Mouse (Mus musculus) liver, embryonic 12.5 days (tissue): ENCODE results near the gene Zfp618. TPM values are rescaled to one million over a fixed set of nuclear protein-coding genes. Genes with fewer than 3 reads are reported as not detected.

Source experiments
- ATAC-seq: fragments of 200-750 bp; cut with Nextera tagmentation; 2 replicates; pipeline ENCODE4 v1.8.0; 2017; ENCODE audit warnings: moderate number of reproducible peaks, mild to moderate bottlenecking, moderate library complexity
- H3K27ac ChIP-seq: fragments of 300-500 bp; sonication (generic); 2 replicates; pipeline ENCODE4 v1.5.1; 2016; ENCODE audit warnings: mild to moderate bottlenecking
- H3K27me3 ChIP-seq: fragments of 300-500 bp; sonication (generic); replicated peaks from 2 replicates; pipeline ENCODE4 v1.6.1; 2016; ENCODE audit warnings: mild to moderate bottlenecking, moderate library complexity
- H3K36me3 ChIP-seq: fragments of 300-500 bp; sonication (generic); 2 replicates; pipeline ENCODE4 v1.6.1; 2016; ENCODE audit warnings: mild to moderate bottlenecking, moderate library complexity
- H3K4me1 ChIP-seq: fragments of 300-500 bp; sonication (generic); 2 replicates; pipeline ENCODE4 v1.6.1; 2016
- H3K4me2 ChIP-seq: fragments of 300-500 bp; sonication (generic); 2 replicates; pipeline ENCODE4 v1.6.1; 2016; ENCODE audit warnings: mild to moderate bottlenecking, moderate library complexity
- H3K4me3 ChIP-seq: fragments of 300-500 bp; sonication (generic); 2 replicates; pipeline ENCODE4 v1.5.1; 2016; ENCODE audit warnings: mild to moderate bottlenecking, moderate library complexity
- H3K9ac ChIP-seq: fragments of 300-500 bp; sonication (generic); 2 replicates; pipeline ENCODE4 v1.6.1; 2016; ENCODE audit warnings: mild to moderate bottlenecking, moderate library complexity
- H3K9me3 ChIP-seq: fragments of 300-500 bp; sonication (generic); replicated peaks from 2 replicates; pipeline ENCODE4 v1.6.1; 2016; ENCODE audit warnings: mild to moderate bottlenecking, moderate library complexity
- WGBS: fragments of 180-500 bp; shearing (Covaris S2); methylation state at CpG from one replicate; pipeline ENCODE4 v1.1.7; 2016; ENCODE audit not compliant: insufficient replicate concordance; 5-methylcytosine and 5-hydroxymethylcytosine counted together
- polyA plus RNA-seq: library from polyadenylated mRNA; unstranded; fragments of >200 nt; fragmentation: Nextera tagmentation; extraction: Ambion mirVana; gene quantifications from 2 replicates; pipeline ENCODE4 v1.2.1, GENCODE M21; 2016

The Zfp618 gene
- polyA plus RNA-seq, 1 experiment from 2014 or later = 5.8 TPM

- Histone ChIP-seq H3K27ac (no peak overlapping the region), H3K9ac (no peak overlapping the region), H3K4me1 (no peaks in the 10 kb centered on the region), H3K36me3 (peaks cover 14% of the 10 kb centered on the region; the same call in 1 of the 2 replicates), H3K9me3 (no peaks in the 10 kb centered on the region), H3K4me2 (no peak overlapping the region), H3K4me3 (no peak overlapping the region), H3K27me3 (no peaks in the 10 kb centered on the region)
- 73% methylated on average over 7 of the region's 7 CpGs for WGBS
- ATAC-seq = no peak
Observed at GRCm38 (mm10) chr4:63079159-63079558, 113.8 kb downstream of the Zfp618 start.

GRCm38 (mm10) chr4:63084473-63084889 is 119.1 kb downstream of the Zfp618 start:
- H3K36me3 ChIP-seq = peaks cover 19% of the 10 kb centered on the region; the same call in 1 of the 2 replicates
- H3K4me3 ChIP-seq = no peak overlapping the region
- no peak overlapping the region for H3K4me2 ChIP-seq
- H3K27ac ChIP-seq = no peak overlapping the region
- no peaks in the 10 kb centered on the region for H3K9me3 ChIP-seq
- H3K4me1 ChIP-seq = no peaks in the 10 kb centered on the region
- H3K27me3 ChIP-seq = no peaks in the 10 kb centered on the region
- no peak overlapping the region for H3K9ac ChIP-seq
- 59% methylated on average over 8 of the region's 8 CpGs for WGBS
- ATAC-seq = no peak

GRCm38 (mm10) chr4:63089484-63089883 is 124.1 kb downstream of the Zfp618 start:
- H3K4me3 ChIP-seq = no peak overlapping the region
- H3K4me1 ChIP-seq = no peaks in the 10 kb centered on the region
- no peak overlapping the region for H3K27ac ChIP-seq
- H3K27me3 ChIP-seq = no peaks in the 10 kb centered on the region
- no peak overlapping the region for H3K4me2 ChIP-seq
- H3K9ac ChIP-seq = no peak overlapping the region
- H3K36me3 ChIP-seq = 0 out of 2 replicates have a peak, but pooled peaks cover 10% of the 10 kb centered on the region
- ATAC-seq = no peak
- no peaks in the 10 kb centered on the region for H3K9me3 ChIP-seq
- 20% methylated on average over 1 of the region's 1 CpGs for WGBS

GRCm38 (mm10) chr4:63091151-63091550 is 125.8 kb downstream of the Zfp618 start:
- no peak overlapping the region for H3K4me2 ChIP-seq
- H3K4me1 ChIP-seq = no peaks in the 10 kb centered on the region
- no peak overlapping the region for H3K27ac ChIP-seq
- H3K9ac ChIP-seq = no peak overlapping the region
- no peak overlapping the region for H3K4me3 ChIP-seq
- 21% methylated on average over 5 of the region's 5 CpGs for WGBS
- no peaks in the 10 kb centered on the region; the same call in 1 of the 2 replicates for H3K27me3 ChIP-seq
- 0 out of 2 replicates have a peak, but pooled peaks cover 13% of the 10 kb centered on the region for H3K36me3 ChIP-seq
- ATAC-seq = no peak
- no peaks in the 10 kb centered on the region for H3K9me3 ChIP-seq

GRCm38 (mm10) chr4:63097603-63098002 is 132.2 kb downstream of the Zfp618 start:
- H3K4me3 ChIP-seq = no peak overlapping the region
- H3K4me2 ChIP-seq = no peak overlapping the region
- H3K4me1 ChIP-seq = no peaks in the 10 kb centered on the region
- no peak overlapping the region for H3K27ac ChIP-seq
- H3K27me3 ChIP-seq = no peaks in the 10 kb centered on the region; the same call in none of the 2 replicates
- no peaks in the 10 kb centered on the region for H3K9me3 ChIP-seq
- 46% methylated on average over 1 of the region's 1 CpGs for WGBS
- peaks cover 9% of the 10 kb centered on the region; the same call in 1 of the 2 replicates for H3K36me3 ChIP-seq
- no peak overlapping the region for H3K9ac ChIP-seq
- no peak for ATAC-seq

- WGBS = 74% methylated on average over 11 of the region's 11 CpGs
- Histone ChIP-seq H3K4me3 (no peak overlapping the region), H3K4me1 (no peaks in the 10 kb centered on the region), H3K27me3 (no peaks in the 10 kb centered on the region; the same call in none of the 2 replicates), H3K9me3 (no peaks in the 10 kb centered on the region), H3K27ac (no peak overlapping the region), H3K9ac (no peak overlapping the region), H3K36me3 (peaks cover 9% of the 10 kb centered on the region; the same call in 1 of the 2 replicates), H3K4me2 (no peak overlapping the region)
- ATAC-seq = no peak
Observed at GRCm38 (mm10) chr4:63100478-63100877, 135.1 kb downstream of the Zfp618 start.

GRCm38 (mm10) chr4:63102025-63102424 is 136.7 kb downstream of the Zfp618 start:
- Histone ChIP-seq H3K4me1 (no peaks in the 10 kb centered on the region), H3K4me2 (no peak overlapping the region), H3K9me3 (no peaks in the 10 kb centered on the region), H3K36me3 (no peaks in the 10 kb centered on the region), H3K9ac (no peak overlapping the region), H3K27ac (no peak overlapping the region), H3K4me3 (no peak overlapping the region), H3K27me3 (no peaks in the 10 kb centered on the region)
- no peak for ATAC-seq
- 61% methylated on average over 4 of the region's 4 CpGs for WGBS

GRCm38 (mm10) chr4:63105651-63106050 is 140.3 kb downstream of the Zfp618 start:
- Histone ChIP-seq H3K4me1 (no peaks in the 10 kb centered on the region), H3K9ac (no peak overlapping the region), H3K9me3 (no peaks in the 10 kb centered on the region), H3K4me3 (no peak overlapping the region), H3K27ac (no peak overlapping the region), H3K27me3 (no peaks in the 10 kb centered on the region), H3K36me3 (no peaks in the 10 kb centered on the region), H3K4me2 (no peak overlapping the region)
- ATAC-seq = no peak
- WGBS = 79% methylated on average over 8 of the region's 8 CpGs

GRCm38 (mm10) chr4:63118639-63119437 is 153.5 kb downstream of the Zfp618 start:
- Histone ChIP-seq H3K4me3 (no peak overlapping the region), H3K36me3 (peaks cover 13% of the 10 kb centered on the region), H3K27me3 (no peaks in the 10 kb centered on the region), H3K27ac (no peak overlapping the region), H3K4me1 (no peaks in the 10 kb centered on the region), H3K9ac (no peak overlapping the region), H3K9me3 (no peaks in the 10 kb centered on the region), H3K4me2 (no peak overlapping the region)
- 0 out of 2 replicates have a peak, but pooled peaks have one; percentile 18 for ATAC-seq
- WGBS = 55% methylated on average over 5 of the region's 5 CpGs

- ATAC-seq = no peak
- H3K4me3 ChIP-seq = no peak overlapping the region
- H3K9me3 ChIP-seq = no peaks in the 10 kb centered on the region
- no peak overlapping the region for H3K4me2 ChIP-seq
- H3K27ac ChIP-seq = no peak overlapping the region
- H3K27me3 ChIP-seq = no peaks in the 10 kb centered on the region
- H3K36me3 ChIP-seq = peaks cover 13% of the 10 kb centered on the region
- no peak overlapping the region for H3K9ac ChIP-seq
- WGBS = 54% methylated on average over 8 of the region's 8 CpGs
- no peaks in the 10 kb centered on the region for H3K4me1 ChIP-seq
Observed at GRCm38 (mm10) chr4:63124861-63125466, 159.6 kb downstream of the Zfp618 start.

- ATAC-seq = 0 out of 2 replicates have a peak, but pooled peaks have one; percentile 15
- H3K27ac ChIP-seq = no peak overlapping the region
- H3K27me3 ChIP-seq = no peaks in the 10 kb centered on the region
- WGBS = 64% methylated on average over 5 of the region's 5 CpGs
- H3K4me2 ChIP-seq = no peak overlapping the region
- no peaks in the 10 kb centered on the region for H3K9me3 ChIP-seq
- H3K9ac ChIP-seq = no peak overlapping the region
- H3K4me1 ChIP-seq = no peaks in the 10 kb centered on the region
- H3K4me3 ChIP-seq = no peak overlapping the region
- H3K36me3 ChIP-seq = peaks cover 16% of the 10 kb centered on the region
Observed at GRCm38 (mm10) chr4:63129891-63130624, 164.7 kb downstream of the Zfp618 start.

GRCm38 (mm10) chr4:63147268-63147667 is 181.9 kb downstream of the Zfp618 start:
- no peak for ATAC-seq
- WGBS = 80% methylated on average over 6 of the region's 6 CpGs
- no peaks in the 10 kb centered on the region for H3K27me3 ChIP-seq
- peaks cover 5% of the 10 kb centered on the region for H3K9me3 ChIP-seq
- peaks cover 42% of the 10 kb centered on the region for H3K36me3 ChIP-seq
- H3K9ac ChIP-seq = no peak overlapping the region
- no peak overlapping the region for H3K27ac ChIP-seq
- no peak overlapping the region for H3K4me3 ChIP-seq
- no peaks in the 10 kb centered on the region for H3K4me1 ChIP-seq
- H3K4me2 ChIP-seq = no peak overlapping the region
